Mouse (Mus musculus): ENCODE measurements around the gene Krtap10-10.

The Krtap10-10 gene

DNA sequence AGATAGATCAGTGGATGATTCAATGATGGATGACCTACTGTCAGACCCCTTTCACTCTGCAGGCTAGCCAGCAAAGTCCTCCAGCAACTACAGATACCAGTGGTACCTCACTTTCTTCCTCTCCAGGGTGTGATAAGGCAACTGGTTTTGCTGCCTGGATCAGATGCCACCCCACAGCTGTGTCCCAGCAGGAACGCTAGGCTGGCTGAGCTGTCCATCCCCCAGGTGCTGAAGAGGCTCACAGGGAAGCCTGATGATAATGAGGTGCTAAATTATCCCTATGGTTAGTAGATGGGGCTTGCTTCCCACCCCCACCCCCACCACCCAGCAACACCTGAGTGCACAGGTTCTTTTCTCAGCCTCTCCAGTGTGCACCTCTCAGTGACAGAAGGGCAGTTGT, 31.8 kb downstream of the Krtap10-10 start:
- no peak for DNase-seq (ENCODE audit: low spot score)

GRCm38 (mm10) chr10:77869651-77870050, 33.9 kb downstream of the Krtap10-10 start:
- no peak for DNase-seq (ENCODE audit: low spot score)

DNA sequence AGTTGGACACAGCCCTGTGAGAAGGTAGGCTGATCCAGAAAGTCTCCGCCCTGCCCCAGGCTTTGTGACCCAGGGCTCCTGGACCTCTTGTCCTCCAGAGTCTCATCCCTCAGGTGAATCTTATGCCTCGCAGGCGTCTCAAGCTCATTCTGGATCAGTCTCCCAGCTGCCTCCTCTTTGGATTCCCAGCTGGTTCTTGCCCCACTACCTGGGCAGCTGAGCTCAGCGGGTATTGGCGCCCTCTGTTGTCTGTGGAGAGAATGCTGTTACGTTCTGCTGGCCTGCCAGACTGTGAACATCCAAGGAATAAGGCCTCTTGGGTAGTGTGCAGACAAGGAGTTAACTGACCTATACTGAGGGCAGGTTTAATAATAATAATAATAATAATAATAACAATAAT, 43.2 kb downstream of the Krtap10-10 start:
- DNase-seq (ENCODE audit: low spot score): no peak

DNA sequence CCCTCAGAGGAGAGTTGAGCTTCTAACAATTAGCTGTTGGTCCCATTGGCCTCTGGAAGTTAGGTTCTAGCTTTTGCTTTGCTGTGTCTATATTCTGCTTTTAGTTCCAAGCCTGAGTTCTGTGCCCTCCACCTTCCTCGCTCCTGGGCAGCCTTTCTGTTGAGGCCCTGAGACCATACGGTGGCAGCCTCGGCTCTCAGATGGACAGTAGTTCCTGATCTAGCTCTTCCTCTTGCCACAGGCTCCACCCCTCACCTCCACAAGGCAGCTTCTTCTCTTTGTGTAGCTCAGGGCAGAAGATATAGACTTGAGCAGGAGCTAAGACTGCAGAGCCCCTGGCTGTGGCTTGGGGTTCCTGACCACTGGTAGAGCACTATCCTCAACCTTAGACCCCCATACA, 44.6 kb downstream of the Krtap10-10 start:
- no peak for DNase-seq (ENCODE audit: low spot score)

- DNase-seq (ENCODE audit: low spot score): no peak
Observed at GRCm38 (mm10) chr10:77882553-77882952, 46.8 kb downstream of the Krtap10-10 start.

DNA sequence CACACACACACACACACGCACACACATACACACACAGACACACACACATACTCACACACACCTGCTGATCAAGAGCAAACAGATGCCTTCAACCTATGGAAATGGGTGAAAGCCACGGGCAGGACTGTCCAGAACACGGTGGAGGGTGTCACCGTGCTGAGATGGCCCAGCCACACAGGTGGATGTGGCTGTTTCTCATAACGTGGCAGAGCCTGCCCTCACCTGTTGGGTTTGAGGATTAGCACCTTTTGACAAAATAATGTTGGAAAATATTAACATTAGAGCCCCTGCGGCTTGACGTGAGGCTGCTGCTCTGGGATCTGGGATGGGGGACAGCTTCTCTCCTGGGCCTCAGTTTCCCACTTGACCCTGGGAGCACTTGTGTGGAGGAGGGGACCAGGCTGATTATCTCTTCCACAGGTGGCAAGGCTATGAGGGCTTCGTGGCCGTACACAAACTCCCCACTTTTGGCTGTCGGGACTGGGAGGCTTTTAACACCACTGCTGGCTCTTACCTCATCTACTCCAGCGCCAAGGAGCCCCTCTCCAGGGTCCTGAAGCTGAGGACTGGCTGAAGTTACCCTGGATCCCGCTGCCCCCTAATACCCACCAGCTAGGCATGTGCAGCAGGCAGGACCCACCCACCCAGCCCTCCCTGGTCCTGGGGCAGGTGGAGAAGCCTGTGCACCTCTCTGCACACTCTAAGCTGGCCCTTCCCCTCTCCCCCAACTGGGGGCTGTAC, 50.4 kb downstream of the Krtap10-10 start:
- no peak for DNase-seq (ENCODE audit: low spot score)
